Mouse (Mus musculus): ENCODE data around the gene Tfb1m. TPM values are rescaled to one million over a fixed set of nuclear protein-coding genes. Genes with fewer than 3 reads are reported as not detected.
A peak's percentile ranks its signal among the peaks of the same experiment; 100 is the strongest.

Gene Tfb1m
- polyA plus RNA-seq (2015; fragmentation: Nextera tagmentation; extraction: Ambion mirVana) = 12.4 and 13.7 TPM in 2 replicates

- Histone ChIP-seq H3K27me3 (ENCODE audit: control insufficient read depth, insufficient read depth, low read depth, low read length) (no peaks in the 10 kb centered on the region), H3K27ac (ENCODE audit: low read length) (peak within 1 kb of the TSS; percentile 92), H3K36me3 (ENCODE audit: control insufficient read depth, insufficient read depth, low read length) (no peaks in the 10 kb centered on the region), H3K9ac (ENCODE audit: low read length) (peak within 1 kb of the TSS; percentile 64), H3K4me2 (ENCODE audit: low read depth, low read length) (peak within 1 kb of the TSS; percentile 60), H3K4me3 (ENCODE audit: low read length) (peak within 1 kb of the TSS; percentile 72), H3K9me3 (ENCODE audit: control insufficient read depth, low read length) (no peaks in the 10 kb centered on the region), H3K4me1 (replicated peaks; ENCODE audit: control insufficient read depth, insufficient read depth, low read length) (peaks cover 7% of the 10 kb centered on the region)
- WGBS = under 1% methylated on average over 60 of the region's 60 CpGs
- peak; percentile 99 for ATAC-seq (ENCODE audit: low read depth)
Measured at GRCm38 (mm10) chr17:3557331-3558311, at the start of gene Tfb1m. Tfb1m (minus strand) TSS chr17:3557781.

GRCm38 (mm10) chr17:3602954-3603672 lies 45.5 kb upstream of the Tfb1m start:
- H3K4me1 ChIP-seq (replicated peaks; ENCODE audit: control insufficient read depth, insufficient read depth, low read length) = peaks cover 3% of the 10 kb centered on the region; the same call in 1 of the 2 replicates
- 0 out of 2 replicates have a peak overlapping the region, but pooled peaks have one; percentile 27 for H3K27ac ChIP-seq (ENCODE audit: low read length)
- no peaks in the 10 kb centered on the region for H3K36me3 ChIP-seq (ENCODE audit: control insufficient read depth, insufficient read depth, low read length)
- H3K27me3 ChIP-seq (ENCODE audit: control insufficient read depth, insufficient read depth, low read depth, low read length) = no peaks in the 10 kb centered on the region
- H3K9me3 ChIP-seq (ENCODE audit: control insufficient read depth, low read length) = no peaks in the 10 kb centered on the region
- ATAC-seq (ENCODE audit: low read depth) = peak; percentile 36; the same call in 1 of the 2 replicates
- H3K4me3 ChIP-seq (ENCODE audit: low read length) = no peak overlapping the region
- 68% methylated on average over 6 of the region's 6 CpGs for WGBS
- no peak overlapping the region for H3K9ac ChIP-seq (ENCODE audit: low read length)
- no peak overlapping the region for H3K4me2 ChIP-seq (ENCODE audit: low read depth, low read length)

GRCm38 (mm10) chr17:3598393-3598792 lies 40.8 kb upstream of the Tfb1m start:
- ATAC-seq (ENCODE audit: low read depth) = peak; percentile 75

GRCm38 (mm10) chr17:3597866-3598265 lies 40.3 kb upstream of the Tfb1m start:
- Histone ChIP-seq H3K9ac (ENCODE audit: low read length) (no peak overlapping the region), H3K27me3 (ENCODE audit: control insufficient read depth, insufficient read depth, low read depth, low read length) (no peaks in the 10 kb centered on the region), H3K4me2 (ENCODE audit: low read depth, low read length) (no peak overlapping the region), H3K9me3 (ENCODE audit: control insufficient read depth, low read length) (no peaks in the 10 kb centered on the region), H3K4me1 (replicated peaks; ENCODE audit: control insufficient read depth, insufficient read depth, low read length) (peaks cover 13% of the 10 kb centered on the region; the same call in 1 of the 2 replicates), H3K27ac (ENCODE audit: low read length) (peak overlapping the region; percentile 76), H3K36me3 (ENCODE audit: control insufficient read depth, insufficient read depth, low read length) (no peaks in the 10 kb centered on the region), H3K4me3 (ENCODE audit: low read length) (no peak overlapping the region)
- peak; percentile 57 for ATAC-seq (ENCODE audit: low read depth)
- 72% methylated on average over 1 of the region's 1 CpGs for WGBS

More at GRCm38 (mm10) chr17:3598393-3598792, 40.8 kb upstream of the Tfb1m start:
- Histone ChIP-seq H3K4me3 (ENCODE audit: low read length) (no peak overlapping the region), H3K36me3 (ENCODE audit: control insufficient read depth, insufficient read depth, low read length) (no peaks in the 10 kb centered on the region), H3K4me2 (ENCODE audit: low read depth, low read length) (no peak overlapping the region), H3K27ac (ENCODE audit: low read length) (peak overlapping the region; percentile 76), H3K27me3 (ENCODE audit: control insufficient read depth, insufficient read depth, low read depth, low read length) (no peaks in the 10 kb centered on the region), H3K9ac (ENCODE audit: low read length) (no peak overlapping the region), H3K4me1 (replicated peaks; ENCODE audit: control insufficient read depth, insufficient read depth, low read length) (peaks cover 13% of the 10 kb centered on the region; the same call in 1 of the 2 replicates), H3K9me3 (ENCODE audit: control insufficient read depth, low read length) (no peaks in the 10 kb centered on the region)
- WGBS = 55% methylated on average over 1 of the region's 1 CpGs

GRCm38 (mm10) chr17:3597130-3597529 lies 39.5 kb upstream of the Tfb1m start:
- Histone ChIP-seq H3K27me3 (ENCODE audit: control insufficient read depth, insufficient read depth, low read depth, low read length) (no peaks in the 10 kb centered on the region), H3K4me3 (ENCODE audit: low read length) (no peak overlapping the region), H3K36me3 (ENCODE audit: control insufficient read depth, insufficient read depth, low read length) (no peaks in the 10 kb centered on the region), H3K27ac (ENCODE audit: low read length) (peak overlapping the region; percentile 36; the same call in 1 of the 2 replicates), H3K4me1 (replicated peaks; ENCODE audit: control insufficient read depth, insufficient read depth, low read length) (peaks cover 13% of the 10 kb centered on the region; the same call in 1 of the 2 replicates), H3K9ac (ENCODE audit: low read length) (no peak overlapping the region), H3K9me3 (ENCODE audit: control insufficient read depth, low read length) (no peaks in the 10 kb centered on the region), H3K4me2 (ENCODE audit: low read depth, low read length) (no peak overlapping the region)
- 29% methylated on average over 1 of the region's 1 CpGs for WGBS
- peak; percentile 74 for ATAC-seq (ENCODE audit: low read depth)

- 3% methylated on average over 12 of the region's 12 CpGs for WGBS
- no peaks in the 10 kb centered on the region for H3K4me1 ChIP-seq (replicated peaks; ENCODE audit: control insufficient read depth, insufficient read depth, low read length)
- no peak overlapping the region for H3K27ac ChIP-seq (ENCODE audit: low read length)
- no peaks in the 10 kb centered on the region for H3K9me3 ChIP-seq (ENCODE audit: control insufficient read depth, low read length)
- no peaks in the 10 kb centered on the region for H3K36me3 ChIP-seq (ENCODE audit: control insufficient read depth, insufficient read depth, low read length)
- H3K9ac ChIP-seq (ENCODE audit: low read length) = no peak overlapping the region
- ATAC-seq (ENCODE audit: low read depth) = peak; percentile 45; the same call in 1 of the 2 replicates
- H3K27me3 ChIP-seq (ENCODE audit: control insufficient read depth, insufficient read depth, low read depth, low read length) = no peaks in the 10 kb centered on the region
- peak overlapping the region; percentile 13; the same call in 1 of the 2 replicates for H3K4me3 ChIP-seq (ENCODE audit: low read length)
- H3K4me2 ChIP-seq (ENCODE audit: low read depth, low read length) = peak overlapping the region; percentile 50
Measured at GRCm38 (mm10) chr17:3570876-3571275, 13.3 kb upstream of the Tfb1m start.

GRCm38 (mm10) chr17:3562405-3562804 lies 4.8 kb upstream of the Tfb1m start:
- Histone ChIP-seq H3K9me3 (ENCODE audit: control insufficient read depth, low read length) (no peaks in the 10 kb centered on the region), H3K36me3 (ENCODE audit: control insufficient read depth, insufficient read depth, low read length) (no peaks in the 10 kb centered on the region), H3K4me3 (ENCODE audit: low read length) (no peak overlapping the region), H3K27me3 (ENCODE audit: control insufficient read depth, insufficient read depth, low read depth, low read length) (no peaks in the 10 kb centered on the region), H3K4me1 (replicated peaks; ENCODE audit: control insufficient read depth, insufficient read depth, low read length) (0 out of 2 replicates have a peak, but pooled peaks cover 2% of the 10 kb centered on the region), H3K9ac (ENCODE audit: low read length) (no peak overlapping the region), H3K27ac (ENCODE audit: low read length) (no peak overlapping the region), H3K4me2 (ENCODE audit: low read depth, low read length) (no peak overlapping the region)
- 46% methylated on average over 8 of the region's 8 CpGs for WGBS
- ATAC-seq (ENCODE audit: low read depth) = no peak

- Histone ChIP-seq H3K4me2 (ENCODE audit: low read depth, low read length) (no peak overlapping the region), H3K27me3 (ENCODE audit: control insufficient read depth, insufficient read depth, low read depth, low read length) (no peaks in the 10 kb centered on the region), H3K9me3 (ENCODE audit: control insufficient read depth, low read length) (no peaks in the 10 kb centered on the region), H3K9ac (ENCODE audit: low read length) (no peak overlapping the region), H3K4me3 (ENCODE audit: low read length) (no peak overlapping the region), H3K27ac (ENCODE audit: low read length) (no peak overlapping the region), H3K4me1 (replicated peaks; ENCODE audit: control insufficient read depth, insufficient read depth, low read length) (peaks cover 7% of the 10 kb centered on the region), H3K36me3 (ENCODE audit: control insufficient read depth, insufficient read depth, low read length) (no peaks in the 10 kb centered on the region)
- no peak for ATAC-seq (ENCODE audit: low read depth)
- WGBS = 65% methylated on average over 3 of the region's 3 CpGs
Measured at GRCm38 (mm10) chr17:3560534-3560933, 3.0 kb upstream of the Tfb1m start.
